Mouse (Mus musculus): Measurements from ENCODE around the gene Lig3.

GRCm38 (mm10) chr11:82838511-82838910 lies 57.6 kb downstream of the Lig3 start:
- TF ChIP-seq POLR2A (IDR thresholded peaks at IDR 0.05; ENCODE audit: borderline replicate concordance, extremely low read depth, low read depth, low read length) (no peak), CTCF (IDR thresholded peaks at IDR 0.05; ENCODE audit: insufficient read depth, low read length) (no peak)
